Mouse (Mus musculus) stomach, embryonic 14.5 days (tissue): ENCODE measurements around the gene Yrdc. TPM values are rescaled to one million over a fixed set of nuclear protein-coding genes. Genes with fewer than 3 reads are reported as not detected.

Experiments used
- ATAC-seq: fragments of 200-750 bp; cut with Nextera tagmentation; 2 replicates; pipeline ENCODE4 v1.8.0; 2017; ENCODE audit warnings: low read depth, moderate TSS enrichment; ENCODE audit not compliant: insufficient number of reproducible peaks, insufficient read depth, low FRiP score
- H3K27ac ChIP-seq: fragments of 300-500 bp; sonication (generic); 2 replicates; pipeline ENCODE4 v1.5.1; 2014; ENCODE audit warnings: mild to moderate bottlenecking, low read length, moderate library complexity, mixed read lengths
- H3K27me3 ChIP-seq: fragments of 300-500 bp; sonication (generic); 2 replicates; pipeline ENCODE4 v1.6.1; 2014; ENCODE audit warnings: low read length, control low read depth, mixed read lengths; ENCODE audit not compliant: control insufficient read depth, insufficient read depth
- H3K36me3 ChIP-seq: fragments of 300-500 bp; sonication (generic); 2 replicates; pipeline ENCODE4 v1.6.1; 2014; ENCODE audit warnings: mild to moderate bottlenecking, control low read depth, low read length, moderate library complexity, mixed read lengths; ENCODE audit not compliant: control insufficient read depth, insufficient read depth
- H3K4me1 ChIP-seq: fragments of 300-500 bp; sonication (generic); 2 replicates; pipeline ENCODE4 v1.6.1; 2014; ENCODE audit warnings: low read length, control low read depth, mixed read lengths; ENCODE audit not compliant: control insufficient read depth, insufficient read depth
- H3K4me2 ChIP-seq: fragments of 300-500 bp; sonication (generic); replicated peaks from 2 replicates; pipeline ENCODE4 v1.6.1; 2014; ENCODE audit warnings: low read depth, low read length, control low read depth
- H3K4me3 ChIP-seq: fragments of 300-500 bp; sonication (generic); 2 replicates; pipeline ENCODE4 v1.5.1; 2014; ENCODE audit warnings: low read depth, low read length, control low read depth
- H3K9ac ChIP-seq: fragments of 300-500 bp; sonication (generic); replicated peaks from 2 replicates; pipeline ENCODE4 v1.6.1; 2014; ENCODE audit warnings: low read depth, mild to moderate bottlenecking, control low read depth, low read length, moderate library complexity, mixed read lengths
- H3K9me3 ChIP-seq: fragments of 300-500 bp; sonication (generic); 2 replicates; pipeline ENCODE4 v1.6.1; 2016; ENCODE audit warnings: low read depth, low read length, control low read depth; ENCODE audit not compliant: control insufficient read depth
- WGBS: fragments of 180-500 bp; shearing (Covaris S2); extraction: QIAGEN DNeasy Blood & Tissue Kit; methylation state at CpG from one replicate; pipeline ENCODE4 v1.1.7; 2014; 5-methylcytosine and 5-hydroxymethylcytosine counted together
- polyA plus RNA-seq: library from polyadenylated mRNA; unstranded; fragments of >200 nt; fragmentation: Nextera tagmentation; extraction: Ambion mirVana; gene quantifications from 2 replicates; pipeline ENCODE4 v1.2.1, GENCODE M21; 2014

The Yrdc gene
- polyA plus RNA-seq, 1 experiment from 2014 or later = 31.6 TPM

- peaks cover 2% of the 10 kb centered on the region for H3K36me3 ChIP-seq
- H3K4me2 ChIP-seq = no peak overlapping the region
- no peak overlapping the region for H3K27ac ChIP-seq
- H3K4me3 ChIP-seq = no peak overlapping the region
- no peaks in the 10 kb centered on the region for H3K4me1 ChIP-seq
- WGBS = 75% methylated on average over 9 of the region's 9 CpGs
- no peak for ATAC-seq
- no peak overlapping the region for H3K9ac ChIP-seq
- no peaks in the 10 kb centered on the region for H3K9me3 ChIP-seq
- H3K27me3 ChIP-seq = no peaks in the 10 kb centered on the region
These were observed 39.0 kb upstream of the Yrdc start for GRCm38 (mm10) chr4:124811347-124811975.

DNA sequence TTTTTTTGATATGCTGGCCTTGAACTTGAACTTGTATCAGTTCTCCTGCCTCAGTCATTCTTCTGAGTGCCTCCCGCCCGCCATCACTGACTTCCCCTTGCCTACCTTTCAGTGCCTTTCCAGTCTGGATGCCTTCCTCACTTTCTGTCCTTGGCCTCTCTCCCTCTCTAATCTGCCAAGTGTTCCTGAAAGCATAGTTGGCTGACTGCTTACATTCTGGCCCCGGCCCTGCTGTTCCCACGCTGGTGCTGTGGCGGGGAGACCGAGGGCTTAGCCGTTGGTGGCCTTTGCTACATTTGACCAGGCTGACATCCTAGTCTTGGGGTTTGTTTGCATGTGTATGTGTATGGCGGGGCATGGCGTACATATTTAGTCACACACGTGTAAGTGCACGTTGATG is 34.6 kb upstream of the Yrdc start:
- Histone ChIP-seq H3K9ac (no peak overlapping the region), H3K4me1 (0 out of 2 replicates have a peak, but pooled peaks cover 4% of the 10 kb centered on the region), H3K4me2 (no peak overlapping the region), H3K36me3 (no peaks in the 10 kb centered on the region; the same call in 1 of the 2 replicates), H3K4me3 (no peak overlapping the region), H3K9me3 (no peaks in the 10 kb centered on the region), H3K27me3 (no peaks in the 10 kb centered on the region), H3K27ac (no peak overlapping the region)
- WGBS = 93% methylated on average over 11 of the region's 11 CpGs
- no peak for ATAC-seq

GRCm38 (mm10) chr4:124817803-124818202 is 32.7 kb upstream of the Yrdc start:
- Histone ChIP-seq H3K4me2 (no peak overlapping the region), H3K27me3 (no peaks in the 10 kb centered on the region), H3K27ac (no peak overlapping the region), H3K4me3 (no peak overlapping the region), H3K9ac (no peak overlapping the region), H3K9me3 (no peaks in the 10 kb centered on the region), H3K4me1 (0 out of 2 replicates have a peak, but pooled peaks cover 4% of the 10 kb centered on the region), H3K36me3 (peaks cover 10% of the 10 kb centered on the region; the same call in 1 of the 2 replicates)
- 22% methylated on average over 6 of the region's 6 CpGs for WGBS
- ATAC-seq = peak; percentile 89

- 93% methylated on average over 4 of the region's 4 CpGs for WGBS
- Histone ChIP-seq H3K9ac (no peak overlapping the region), H3K36me3 (peaks cover 10% of the 10 kb centered on the region; the same call in 1 of the 2 replicates), H3K4me3 (no peak overlapping the region), H3K27ac (no peak overlapping the region), H3K4me1 (0 out of 2 replicates have a peak, but pooled peaks cover 4% of the 10 kb centered on the region), H3K4me2 (no peak overlapping the region), H3K9me3 (no peaks in the 10 kb centered on the region), H3K27me3 (no peaks in the 10 kb centered on the region)
- no peak for ATAC-seq
These were observed 31.6 kb upstream of the Yrdc start for GRCm38 (mm10) chr4:124818832-124819231.

DNA sequence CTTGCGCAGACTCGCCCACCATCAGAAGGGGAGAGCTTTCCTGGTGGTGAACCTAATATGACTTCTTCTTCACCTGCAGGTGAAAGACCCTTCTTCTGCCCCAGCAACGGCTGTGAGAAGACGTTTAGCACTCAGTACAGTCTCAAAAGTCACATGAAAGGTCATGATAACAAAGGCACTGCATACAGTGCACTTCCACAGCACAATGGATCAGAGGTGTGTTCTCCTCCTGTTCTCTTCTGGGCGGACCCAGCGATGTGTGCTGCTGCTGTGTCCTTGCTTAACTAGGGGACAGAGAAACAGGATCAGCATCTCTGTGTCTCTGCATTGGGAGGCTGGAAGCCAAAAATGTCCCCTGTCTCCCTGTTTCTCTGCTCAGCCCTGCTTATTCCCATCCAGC is 25.5 kb upstream of the Yrdc start:
- peaks cover 39% of the 10 kb centered on the region for H3K36me3 ChIP-seq
- H3K27me3 ChIP-seq = no peaks in the 10 kb centered on the region
- H3K9ac ChIP-seq = no peak overlapping the region
- no peak overlapping the region for H3K4me2 ChIP-seq
- H3K27ac ChIP-seq = no peak overlapping the region
- WGBS = 89% methylated on average over 6 of the region's 6 CpGs
- H3K4me3 ChIP-seq = no peak overlapping the region
- no peak for ATAC-seq
- H3K9me3 ChIP-seq = no peaks in the 10 kb centered on the region
- H3K4me1 ChIP-seq = no peaks in the 10 kb centered on the region

DNA sequence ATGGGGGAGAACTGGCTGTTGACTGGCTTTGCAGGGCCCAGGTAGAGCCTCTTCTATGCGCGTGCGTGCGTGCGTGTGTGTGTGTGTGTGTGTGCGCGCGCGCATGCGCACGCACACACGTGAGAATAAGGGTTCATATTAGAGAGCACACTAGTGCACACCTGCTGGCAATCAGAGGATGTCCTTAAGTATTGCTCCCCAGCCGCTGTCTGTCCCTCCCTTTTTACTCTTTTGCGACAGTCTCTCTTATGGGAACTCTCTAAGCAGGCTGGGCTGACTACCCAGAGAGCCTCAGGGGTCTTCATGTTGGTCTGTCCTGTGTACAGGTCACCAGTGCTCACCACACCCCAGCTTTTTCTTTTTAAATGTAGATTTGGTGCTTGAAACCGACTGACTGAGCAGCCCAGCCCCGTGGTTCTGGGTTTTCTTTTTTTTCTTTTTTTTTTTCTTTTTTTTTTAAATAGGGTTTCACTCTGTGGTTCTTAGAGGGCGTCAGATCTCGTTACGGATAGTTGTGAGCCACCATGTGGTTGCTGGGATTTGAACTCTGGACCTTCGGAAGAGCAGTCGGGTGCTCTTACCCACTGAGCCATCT is 25.0 kb upstream of the Yrdc start:
- Histone ChIP-seq H3K27ac (no peak overlapping the region), H3K4me3 (no peak overlapping the region), H3K27me3 (no peaks in the 10 kb centered on the region), H3K9me3 (no peaks in the 10 kb centered on the region), H3K36me3 (peaks cover 44% of the 10 kb centered on the region), H3K4me1 (no peaks in the 10 kb centered on the region), H3K4me2 (no peak overlapping the region), H3K9ac (no peak overlapping the region)
- 97% methylated on average over 21 of the region's 21 CpGs for WGBS
- ATAC-seq = no peak

- ATAC-seq = no peak
- H3K9ac ChIP-seq = no peak overlapping the region
- no peak overlapping the region for H3K4me3 ChIP-seq
- H3K36me3 ChIP-seq = peaks cover 38% of the 10 kb centered on the region
- no peak overlapping the region for H3K27ac ChIP-seq
- no peaks in the 10 kb centered on the region for H3K9me3 ChIP-seq
- no peaks in the 10 kb centered on the region for H3K4me1 ChIP-seq
- no peaks in the 10 kb centered on the region for H3K27me3 ChIP-seq
- no peak overlapping the region for H3K4me2 ChIP-seq
- WGBS = 77% methylated on average over 5 of the region's 5 CpGs
These were observed 20.8 kb upstream of the Yrdc start for GRCm38 (mm10) chr4:124829671-124830070.

GRCm38 (mm10) chr4:124832796-124833195 is 17.7 kb upstream of the Yrdc start:
- Histone ChIP-seq H3K27ac (no peak overlapping the region), H3K4me1 (no peaks in the 10 kb centered on the region), H3K9ac (no peak overlapping the region), H3K4me2 (no peak overlapping the region), H3K9me3 (no peaks in the 10 kb centered on the region), H3K4me3 (no peak overlapping the region), H3K36me3 (peaks cover 21% of the 10 kb centered on the region), H3K27me3 (no peaks in the 10 kb centered on the region)
- ATAC-seq = no peak
- 96% methylated on average over 10 of the region's 10 CpGs for WGBS
